Mouse (Mus musculus): ENCODE results near the gene Smagp. TPM values are rescaled to one million over a fixed set of nuclear protein-coding genes. Genes with fewer than 3 reads are reported as not detected.
A peak's percentile ranks its signal among the peaks of the same experiment; 100 is the strongest.
"Not testable (repeated sequence)": the region's sequence is repeated elsewhere in the genome, so short reads cannot be mapped to it uniquely, and the experiment has no call there.

Gene Smagp
- polyA plus RNA-seq, 1 experiment from 2014 or later, result 33.3 TPM

- no peak for ATAC-seq (ENCODE audit: insufficient number of reproducible peaks, insufficient read depth, low FRiP score, low read depth)
- Histone ChIP-seq H3K4me1 (ENCODE audit: control insufficient read depth, insufficient read depth, low read length) (0 out of 2 replicates have a peak, but pooled peaks cover 7% of the 10 kb centered on the region), H3K27ac (ENCODE audit: low read length) (no peak overlapping the region), H3K9me3 (ENCODE audit: control insufficient read depth, low read depth, low read length) (no peaks in the 10 kb centered on the region), H3K9ac (replicated peaks; ENCODE audit: low read depth, low read length) (no peak overlapping the region), H3K4me2 (replicated peaks; ENCODE audit: low read depth, low read length) (no peak overlapping the region), H3K36me3 (ENCODE audit: control insufficient read depth, insufficient read depth, low read length) (no peaks in the 10 kb centered on the region), H3K27me3 (ENCODE audit: control insufficient read depth, insufficient read depth, low read length) (no peaks in the 10 kb centered on the region), H3K4me3 (ENCODE audit: low read depth, low read length) (no peak overlapping the region)
- WGBS, result 36% methylated on average over 7 of the region's 7 CpGs
Observed at GRCm38 (mm10) chr15:100628797-100629196, 7.9 kb downstream of the Smagp start.

GRCm38 (mm10) chr15:100627774-100628370 is 8.9 kb downstream of the Smagp start:
- no peaks in the 10 kb centered on the region for H3K9me3 ChIP-seq (ENCODE audit: control insufficient read depth, low read depth, low read length)
- 14% methylated on average over 11 of the region's 11 CpGs for WGBS
- no peak overlapping the region for H3K9ac ChIP-seq (replicated peaks; ENCODE audit: low read depth, low read length)
- H3K27me3 ChIP-seq (ENCODE audit: control insufficient read depth, insufficient read depth, low read length), result no peaks in the 10 kb centered on the region
- H3K4me3 ChIP-seq (ENCODE audit: low read depth, low read length), result no peak overlapping the region
- no peak overlapping the region for H3K27ac ChIP-seq (ENCODE audit: low read length)
- H3K36me3 ChIP-seq (ENCODE audit: control insufficient read depth, insufficient read depth, low read length), result no peaks in the 10 kb centered on the region
- H3K4me2 ChIP-seq (replicated peaks; ENCODE audit: low read depth, low read length), result no peak overlapping the region
- H3K4me1 ChIP-seq (ENCODE audit: control insufficient read depth, insufficient read depth, low read length), result 0 out of 2 replicates have a peak, but pooled peaks cover 7% of the 10 kb centered on the region
- no peak for ATAC-seq (ENCODE audit: insufficient number of reproducible peaks, insufficient read depth, low FRiP score, low read depth)

- Histone ChIP-seq H3K9ac (replicated peaks; ENCODE audit: low read depth, low read length) (no peak overlapping the region), H3K36me3 (ENCODE audit: control insufficient read depth, insufficient read depth, low read length) (no peaks in the 10 kb centered on the region), H3K4me1 (ENCODE audit: control insufficient read depth, insufficient read depth, low read length) (0 out of 2 replicates have a peak, but pooled peaks cover 7% of the 10 kb centered on the region), H3K4me3 (ENCODE audit: low read depth, low read length) (no peak overlapping the region), H3K27ac (ENCODE audit: low read length) (no peak overlapping the region), H3K4me2 (replicated peaks; ENCODE audit: low read depth, low read length) (no peak overlapping the region), H3K27me3 (ENCODE audit: control insufficient read depth, insufficient read depth, low read length) (no peaks in the 10 kb centered on the region), H3K9me3 (ENCODE audit: control insufficient read depth, low read depth, low read length) (no peaks in the 10 kb centered on the region)
- ATAC-seq (ENCODE audit: insufficient number of reproducible peaks, insufficient read depth, low FRiP score, low read depth), result no peak
- 23% methylated on average over 10 of the region's 10 CpGs for WGBS
Observed at GRCm38 (mm10) chr15:100627287-100627686, 9.5 kb downstream of the Smagp start.

- 0 out of 2 replicates have a peak, but pooled peaks cover 7% of the 10 kb centered on the region for H3K4me1 ChIP-seq (ENCODE audit: control insufficient read depth, insufficient read depth, low read length)
- 89% methylated on average over 3 of the region's 3 CpGs for WGBS
- no peak overlapping the region for H3K27ac ChIP-seq (ENCODE audit: low read length)
- no peaks in the 10 kb centered on the region for H3K27me3 ChIP-seq (ENCODE audit: control insufficient read depth, insufficient read depth, low read length)
- H3K4me2 ChIP-seq (replicated peaks; ENCODE audit: low read depth, low read length), result no peak overlapping the region
- H3K9me3 ChIP-seq (ENCODE audit: control insufficient read depth, low read depth, low read length), result no peaks in the 10 kb centered on the region
- H3K36me3 ChIP-seq (ENCODE audit: control insufficient read depth, insufficient read depth, low read length), result peaks cover 7% of the 10 kb centered on the region
- no peak for ATAC-seq (ENCODE audit: insufficient number of reproducible peaks, insufficient read depth, low FRiP score, low read depth)
- H3K4me3 ChIP-seq (ENCODE audit: low read depth, low read length), result no peak overlapping the region
- H3K9ac ChIP-seq (replicated peaks; ENCODE audit: low read depth, low read length), result no peak overlapping the region
Observed at GRCm38 (mm10) chr15:100624435-100624834, 12.3 kb downstream of the Smagp start.

GRCm38 (mm10) chr15:100623754-100624153 is 13.0 kb downstream of the Smagp start:
- no peaks in the 10 kb centered on the region for H3K27me3 ChIP-seq (ENCODE audit: control insufficient read depth, insufficient read depth, low read length)
- no peaks in the 10 kb centered on the region for H3K9me3 ChIP-seq (ENCODE audit: control insufficient read depth, low read depth, low read length)
- no peak overlapping the region for H3K9ac ChIP-seq (replicated peaks; ENCODE audit: low read depth, low read length)
- no peak overlapping the region for H3K4me3 ChIP-seq (ENCODE audit: low read depth, low read length)
- peaks cover 10% of the 10 kb centered on the region for H3K36me3 ChIP-seq (ENCODE audit: control insufficient read depth, insufficient read depth, low read length)
- 0 out of 2 replicates have a peak, but pooled peaks cover 7% of the 10 kb centered on the region for H3K4me1 ChIP-seq (ENCODE audit: control insufficient read depth, insufficient read depth, low read length)
- H3K4me2 ChIP-seq (replicated peaks; ENCODE audit: low read depth, low read length), result no peak overlapping the region
- no peak for ATAC-seq (ENCODE audit: insufficient number of reproducible peaks, insufficient read depth, low FRiP score, low read depth)
- H3K27ac ChIP-seq (ENCODE audit: low read length), result no peak overlapping the region
- WGBS, result 84% methylated on average over 9 of the region's 9 CpGs

- Histone ChIP-seq H3K27ac (ENCODE audit: low read length) (no peak overlapping the region), H3K36me3 (ENCODE audit: control insufficient read depth, insufficient read depth, low read length) (peaks cover 16% of the 10 kb centered on the region), H3K9ac (replicated peaks; ENCODE audit: low read depth, low read length) (no peak overlapping the region), H3K4me3 (ENCODE audit: low read depth, low read length) (no peak overlapping the region), H3K4me2 (replicated peaks; ENCODE audit: low read depth, low read length) (no peak overlapping the region), H3K27me3 (ENCODE audit: control insufficient read depth, insufficient read depth, low read length) (no peaks in the 10 kb centered on the region), H3K4me1 (ENCODE audit: control insufficient read depth, insufficient read depth, low read length) (no peaks in the 10 kb centered on the region), H3K9me3 (ENCODE audit: control insufficient read depth, low read depth, low read length) (no peaks in the 10 kb centered on the region)
- WGBS, result 80% methylated on average over 7 of the region's 7 CpGs
- ATAC-seq (ENCODE audit: insufficient number of reproducible peaks, insufficient read depth, low FRiP score, low read depth), result no peak
Observed at GRCm38 (mm10) chr15:100622164-100622563, 14.6 kb downstream of the Smagp start.

- not testable (repeated sequence) for H3K27ac ChIP-seq (ENCODE audit: low read length)
Observed at GRCm38 (mm10) chr15:100621671-100622070, 15.1 kb downstream of the Smagp start.

GRCm38 (mm10) chr15:100619200-100619599 is 17.5 kb downstream of the Smagp start:
- H3K4me3 ChIP-seq (ENCODE audit: low read depth, low read length), result no peak overlapping the region
- peaks cover 19% of the 10 kb centered on the region for H3K36me3 ChIP-seq (ENCODE audit: control insufficient read depth, insufficient read depth, low read length)
- H3K27ac ChIP-seq (ENCODE audit: low read length), result no peak overlapping the region
- 82% methylated on average over 7 of the region's 7 CpGs for WGBS
- H3K27me3 ChIP-seq (ENCODE audit: control insufficient read depth, insufficient read depth, low read length), result no peaks in the 10 kb centered on the region
- H3K9ac ChIP-seq (replicated peaks; ENCODE audit: low read depth, low read length), result no peak overlapping the region
- peaks cover 2% of the 10 kb centered on the region; the same call in 1 of the 2 replicates for H3K4me1 ChIP-seq (ENCODE audit: control insufficient read depth, insufficient read depth, low read length)
- no peaks in the 10 kb centered on the region for H3K9me3 ChIP-seq (ENCODE audit: control insufficient read depth, low read depth, low read length)
- no peak for ATAC-seq (ENCODE audit: insufficient number of reproducible peaks, insufficient read depth, low FRiP score, low read depth)
- H3K4me2 ChIP-seq (replicated peaks; ENCODE audit: low read depth, low read length), result no peak overlapping the region

More at GRCm38 (mm10) chr15:100621671-100622070, 15.1 kb downstream of the Smagp start:
- not testable (repeated sequence) for H3K4me1 ChIP-seq (ENCODE audit: control insufficient read depth, insufficient read depth, low read length); ATAC-seq (ENCODE audit: insufficient number of reproducible peaks, insufficient read depth, low FRiP score, low read depth); H3K27me3 ChIP-seq (ENCODE audit: control insufficient read depth, insufficient read depth, low read length); H3K9ac ChIP-seq (replicated peaks; ENCODE audit: low read depth, low read length); H3K9me3 ChIP-seq (ENCODE audit: control insufficient read depth, low read depth, low read length); H3K4me2 ChIP-seq (replicated peaks; ENCODE audit: low read depth, low read length); H3K4me3 ChIP-seq (ENCODE audit: low read depth, low read length)
- 65% methylated on average over 9 of the region's 9 CpGs for WGBS
- H3K36me3 ChIP-seq (ENCODE audit: control insufficient read depth, insufficient read depth, low read length), result peaks cover 19% of the 10 kb centered on the region

GRCm38 (mm10) chr15:100616221-100616620 is 20.5 kb downstream of the Smagp start:
- WGBS, result under 1% methylated on average over 19 of the region's 19 CpGs
- no peak for ATAC-seq (ENCODE audit: insufficient number of reproducible peaks, insufficient read depth, low FRiP score, low read depth)

More at GRCm38 (mm10) chr15:100616221-100616620, 20.5 kb downstream of the Smagp start:
- Histone ChIP-seq H3K9ac (replicated peaks; ENCODE audit: low read depth, low read length) (peak overlapping the region; percentile 60), H3K27ac (ENCODE audit: low read length) (peak overlapping the region; percentile 93), H3K4me2 (replicated peaks; ENCODE audit: low read depth, low read length) (peak overlapping the region; percentile 67), H3K9me3 (ENCODE audit: control insufficient read depth, low read depth, low read length) (no peaks in the 10 kb centered on the region), H3K4me3 (ENCODE audit: low read depth, low read length) (peak overlapping the region; percentile 60), H3K4me1 (ENCODE audit: control insufficient read depth, insufficient read depth, low read length) (peaks cover 3% of the 10 kb centered on the region; the same call in 1 of the 2 replicates), H3K27me3 (ENCODE audit: control insufficient read depth, insufficient read depth, low read length) (no peaks in the 10 kb centered on the region), H3K36me3 (ENCODE audit: control insufficient read depth, insufficient read depth, low read length) (peaks cover 19% of the 10 kb centered on the region)
